Mouse (Mus musculus) G1E (cell line): ENCODE measurements around the gene Trim26.

ENCODE experiments used
- CTCF ChIP-seq: IDR thresholded peaks from 2 replicates; pipeline ENCODE4 v1.5.1; 2012; ENCODE audit warnings: low read depth, low read length, inconsistent platforms, mixed read lengths
- GATA1 ChIP-seq: IDR thresholded peaks from 2 replicates; pipeline ENCODE4 v1.6.1; 2012; ENCODE audit warnings: borderline replicate concordance, low read length, inconsistent platforms, mixed read lengths
- GATA2 ChIP-seq: IDR thresholded peaks from 2 replicates; pipeline ENCODE4 v1.6.1; 2012; ENCODE audit warnings: low read depth, low read length, inconsistent platforms, borderline replicate concordance
- POLR2AphosphoS5 ChIP-seq: IDR thresholded peaks from 2 replicates; pipeline ENCODE4 v1.6.1; 2012; ENCODE audit warnings: low read depth, low read length, inconsistent platforms; ENCODE audit not compliant: insufficient replicate concordance
- TAL1 ChIP-seq: conservative IDR thresholded peaks from 2 replicates; pipeline ENCODE4 v1.6.1; 2012; ENCODE audit warnings: low read depth, low read length, inconsistent platforms, mixed read lengths

GRCm38 (mm10) chr17:36897552-36898205 lies 60.7 kb downstream of the Trim26 start, which contains the start of gene Trim31:
- TF ChIP-seq CTCF (no peak), GATA2 (no peak), GATA1 (no peak), POLR2AphosphoS5 (no peak), TAL1 (no peak)
